Mouse (Mus musculus): ENCODE measurements at regions not wholly inside any gene's neighbourhood (a gene's known extent, or its start where the extent isn't known, plus 50 kb on each side); places are given as distances from the start of the nearest gene placed in this dataset.

- no peak for TF ChIP-seq CTCF (IDR thresholded peaks at IDR 0.05; ENCODE audit: borderline replicate concordance, insufficient read depth, low read length)
- TF ChIP-seq POLR2A (IDR thresholded peaks at IDR 0.05; ENCODE audit: low read depth, low read length) = no peak
- H3K27ac ChIP-seq (ENCODE audit: insufficient read depth, low read length) = no peak overlapping the region
- H3K4me3 ChIP-seq (ENCODE audit: insufficient read depth, low read length) = no peak overlapping the region
- H3K4me1 ChIP-seq (ENCODE audit: control insufficient read depth, insufficient read depth, low read length) = no peaks in the 10 kb centered on the region
Measured at GRCm38 (mm10) chr14:114837652-114838276, 254.3 kb upstream of the Gpc5 start.

GRCm38 (mm10) chr14:114839340-114839903, 252.6 kb upstream of the Gpc5 start:
- H3K4me1 ChIP-seq (ENCODE audit: control insufficient read depth, insufficient read depth, low read length) = no peaks in the 10 kb centered on the region
- no peak overlapping the region for H3K27ac ChIP-seq (ENCODE audit: insufficient read depth, low read length)
- TF ChIP-seq CTCF (IDR thresholded peaks at IDR 0.05; ENCODE audit: borderline replicate concordance, insufficient read depth, low read length) (no peak), POLR2A (IDR thresholded peaks at IDR 0.05; ENCODE audit: low read depth, low read length) (no peak)
- H3K4me3 ChIP-seq (ENCODE audit: insufficient read depth, low read length) = no peak overlapping the region

- H3K4me3 ChIP-seq (ENCODE audit: insufficient read depth, low read length) = no peak overlapping the region
- TF ChIP-seq CTCF (IDR thresholded peaks at IDR 0.05; ENCODE audit: borderline replicate concordance, insufficient read depth, low read length) = no peak
- TF ChIP-seq POLR2A (IDR thresholded peaks at IDR 0.05; ENCODE audit: low read depth, low read length) = no peak
- H3K4me1 ChIP-seq (ENCODE audit: control insufficient read depth, insufficient read depth, low read length) = no peaks in the 10 kb centered on the region
- H3K27ac ChIP-seq (ENCODE audit: insufficient read depth, low read length) = no peak overlapping the region
Measured at GRCm38 (mm10) chr14:114840766-114841165, 251.2 kb upstream of the Gpc5 start.

GRCm38 (mm10) chr14:114841552-114841951, 250.5 kb upstream of the Gpc5 start:
- Histone ChIP-seq H3K4me3 (ENCODE audit: insufficient read depth, low read length) (no peak overlapping the region), H3K4me1 (ENCODE audit: control insufficient read depth, insufficient read depth, low read length) (no peaks in the 10 kb centered on the region), H3K27ac (ENCODE audit: insufficient read depth, low read length) (no peak overlapping the region)
- no peak for TF ChIP-seq CTCF (IDR thresholded peaks at IDR 0.05; ENCODE audit: borderline replicate concordance, insufficient read depth, low read length)
- TF ChIP-seq POLR2A (IDR thresholded peaks at IDR 0.05; ENCODE audit: low read depth, low read length) = no peak

DNA sequence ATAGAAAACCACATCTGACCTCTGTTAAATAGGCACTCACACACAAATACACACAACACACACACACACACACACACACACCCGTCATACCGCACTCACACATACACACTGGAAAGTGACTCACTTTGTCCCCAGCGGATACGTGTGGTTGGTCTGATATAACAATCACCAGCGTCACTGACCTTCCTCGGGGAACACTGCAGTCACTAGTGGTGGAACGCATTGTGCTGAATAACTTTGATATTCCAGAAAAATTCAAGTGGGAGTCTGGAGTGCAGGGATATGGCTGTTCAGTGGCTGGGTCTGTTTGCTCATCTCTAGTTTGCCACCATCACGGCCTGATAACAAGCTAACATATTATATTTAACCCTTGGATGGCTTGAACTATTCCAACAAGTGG, 249.7 kb upstream of the Gpc5 start:
- Histone ChIP-seq H3K27ac (ENCODE audit: insufficient read depth, low read length) (no peak overlapping the region), H3K4me3 (ENCODE audit: insufficient read depth, low read length) (no peak overlapping the region), H3K4me1 (ENCODE audit: control insufficient read depth, insufficient read depth, low read length) (no peaks in the 10 kb centered on the region)
- TF ChIP-seq CTCF (IDR thresholded peaks at IDR 0.05; ENCODE audit: borderline replicate concordance, insufficient read depth, low read length) = no peak
- TF ChIP-seq POLR2A (IDR thresholded peaks at IDR 0.05; ENCODE audit: low read depth, low read length) = no peak

DNA sequence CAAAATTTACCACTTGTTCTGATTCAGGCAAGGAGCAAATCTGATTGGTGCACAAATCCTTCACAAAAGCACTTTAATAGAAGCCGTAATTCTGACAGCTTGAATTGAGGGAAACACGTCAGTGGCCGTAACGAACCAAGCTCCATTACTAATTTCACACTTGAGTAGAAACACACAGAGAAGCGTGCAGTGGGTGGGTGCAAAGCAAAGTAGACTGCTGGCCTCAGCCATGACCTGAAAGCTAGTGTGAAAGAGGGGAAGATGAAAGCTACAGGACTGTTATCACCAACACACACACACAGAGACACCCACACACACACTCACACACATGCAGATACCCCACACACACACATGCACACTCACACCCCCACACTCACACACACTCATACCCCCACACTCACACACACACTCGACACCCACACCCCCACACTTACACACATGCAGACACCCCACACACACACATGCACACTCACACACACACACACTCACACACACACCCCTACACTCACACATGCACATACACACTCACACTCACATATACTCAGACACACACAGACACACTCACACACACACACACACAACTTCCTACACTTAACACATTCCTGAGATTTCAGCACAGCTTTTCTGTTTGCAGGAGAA, 248.8 kb upstream of the Gpc5 start:
- H3K27ac ChIP-seq (ENCODE audit: insufficient read depth, low read length) = no peak overlapping the region
- H3K4me1 ChIP-seq (ENCODE audit: control insufficient read depth, insufficient read depth, low read length) = no peaks in the 10 kb centered on the region
- no peak for TF ChIP-seq POLR2A (IDR thresholded peaks at IDR 0.05; ENCODE audit: low read depth, low read length)
- no peak for TF ChIP-seq CTCF (IDR thresholded peaks at IDR 0.05; ENCODE audit: borderline replicate concordance, insufficient read depth, low read length)
- no peak overlapping the region for H3K4me3 ChIP-seq (ENCODE audit: insufficient read depth, low read length)

- no peaks in the 10 kb centered on the region for H3K4me1 ChIP-seq (ENCODE audit: control insufficient read depth, insufficient read depth, low read length)
- no peak overlapping the region for H3K27ac ChIP-seq (ENCODE audit: insufficient read depth, low read length)
- H3K4me3 ChIP-seq (ENCODE audit: insufficient read depth, low read length) = no peak overlapping the region
- TF ChIP-seq POLR2A (IDR thresholded peaks at IDR 0.05; ENCODE audit: low read depth, low read length) (no peak), CTCF (IDR thresholded peaks at IDR 0.05; ENCODE audit: borderline replicate concordance, insufficient read depth, low read length) (no peak)
Measured at GRCm38 (mm10) chr14:114854324-114855054, 237.5 kb upstream of the Gpc5 start.

GRCm38 (mm10) chr14:114855055-114855740, 236.8 kb upstream of the Gpc5 start:
- no peaks in the 10 kb centered on the region for H3K4me1 ChIP-seq (ENCODE audit: control insufficient read depth, insufficient read depth, low read length)
- H3K27ac ChIP-seq (ENCODE audit: insufficient read depth, low read length) = no peak overlapping the region
- TF ChIP-seq POLR2A (IDR thresholded peaks at IDR 0.05; ENCODE audit: low read depth, low read length) (no peak), CTCF (IDR thresholded peaks at IDR 0.05; ENCODE audit: borderline replicate concordance, insufficient read depth, low read length) (no peak)
- H3K4me3 ChIP-seq (ENCODE audit: insufficient read depth, low read length) = no peak overlapping the region

DNA sequence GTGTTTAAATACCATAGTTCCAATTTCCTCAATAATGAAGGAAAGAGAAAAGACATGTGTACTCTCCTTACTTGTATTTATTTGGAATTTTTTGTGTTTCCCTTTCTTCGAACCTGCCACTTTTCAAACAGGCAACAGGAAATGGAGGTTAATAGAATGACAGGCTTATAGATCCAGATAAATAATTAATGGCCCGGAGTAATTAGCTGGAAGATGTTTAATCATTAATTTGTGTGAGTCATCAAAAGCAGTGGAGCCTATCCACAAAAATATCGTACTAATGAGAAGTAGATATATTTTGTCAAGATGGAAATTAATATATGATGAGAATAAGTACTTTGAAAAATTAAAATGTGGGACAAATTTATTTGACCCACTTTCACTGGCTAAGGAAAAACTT, 236.3 kb upstream of the Gpc5 start:
- H3K27ac ChIP-seq (ENCODE audit: insufficient read depth, low read length) = no peak overlapping the region
- TF ChIP-seq CTCF (IDR thresholded peaks at IDR 0.05; ENCODE audit: borderline replicate concordance, insufficient read depth, low read length) = no peak
- no peak for TF ChIP-seq POLR2A (IDR thresholded peaks at IDR 0.05; ENCODE audit: low read depth, low read length)
- no peak overlapping the region for H3K4me3 ChIP-seq (ENCODE audit: insufficient read depth, low read length)
- H3K4me1 ChIP-seq (ENCODE audit: control insufficient read depth, insufficient read depth, low read length) = no peaks in the 10 kb centered on the region
